Mouse (Mus musculus): ENCODE results near the gene Btf3.

- TF ChIP-seq POLR2A (IDR thresholded peaks at IDR 0.05; ENCODE audit: insufficient read length, low read depth) (no peak), E2F4 (IDR thresholded peaks at IDR 0.05; ENCODE audit: insufficient read depth) (no peak)
These were observed 38.2 kb upstream of the Btf3 start for GRCm38 (mm10) chr13:98354871-98355558.

Data from myocyte (in vitro differentiated cells).